In the genomic region with DNA sequence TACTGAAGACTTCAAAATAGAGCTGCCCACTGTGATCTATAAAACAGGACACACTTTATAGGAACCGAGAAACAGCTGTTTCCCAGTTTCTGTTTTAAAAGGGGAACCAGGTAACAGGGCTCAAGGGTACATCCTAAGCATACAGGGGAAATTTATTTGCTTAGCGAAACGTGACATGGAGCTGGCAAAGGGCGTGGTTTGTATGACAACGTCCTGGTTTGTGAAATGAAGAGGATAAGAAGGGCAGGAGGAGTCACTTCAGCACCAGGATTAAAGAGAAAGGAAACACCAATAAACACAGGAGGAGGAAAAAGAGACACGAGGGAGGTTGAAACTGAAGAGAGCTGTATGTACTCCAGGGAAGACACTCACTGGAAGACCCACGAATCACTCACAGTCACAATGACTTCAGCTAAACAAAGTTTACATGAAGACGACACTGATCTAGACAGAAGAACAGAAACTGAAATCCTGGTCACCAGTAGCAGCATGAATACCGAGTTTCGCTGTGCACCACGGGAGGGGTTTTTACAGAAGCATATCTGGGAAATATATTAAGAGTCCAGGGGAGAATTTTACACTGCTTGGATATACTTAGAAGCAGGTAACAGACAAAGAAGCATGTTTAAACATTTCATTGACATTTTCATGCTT, we compare ENCODE assay signal across 13 mouse cellular contexts. TPM values are rescaled to one million over a fixed set of nuclear protein-coding genes. Genes with fewer than 3 reads are reported as not detected.
A peak's percentile ranks its signal among the peaks of the same experiment; 100 is the strongest.
DNase-seq lines count a peak whose midpoint lies in the region.
"Had no signal": no experiment of that assay in that cellular context is flagged by ENCODE, and none has a peak within 500 bp of the region (broad histone marks: within the 10 kb centered on the region; RNA-seq: fewer than 3 reads in every experiment).

No protein-coding gene starts in this region.

- H3K36me3 ChIP-seq in macrophage (ENCODE audit: inconsistent target): no peaks in the 10 kb centered on the region
- H3K36me3 ChIP-seq: hindbrain, embryonic 15.5 days; midbrain, embryonic 13.5 days had no signal

- H3K4me3 ChIP-seq in macrophage (ENCODE audit: inconsistent target): peak overlapping the region; percentile 32
- H3K4me3 ChIP-seq: hindbrain, embryonic 15.5 days; left cerebral cortex, adult 2 months; midbrain, embryonic 13.5 days had no signal

- peak overlapping the region; percentile 57 for H3K27ac ChIP-seq in macrophage
- H3K27ac ChIP-seq: hindbrain, embryonic 15.5 days; left cerebral cortex, adult 2 months; midbrain, embryonic 13.5 days had no signal

- peak; percentile 37 for DNase-seq in adrenal gland, postnatal 14 days
- DNase-seq in adrenal gland, postnatal 25 days: no peak
- peak; percentile 19 for DNase-seq in thymus, postnatal 0 days (ENCODE audit: low spot score)
- DNase-seq in thymus, postnatal 4 days: no peak
- DNase-seq in cerebellum, postnatal 14 days: no peak
- DNase-seq in right cerebral cortex, postnatal 10 days (ENCODE audit: low spot score in 2 of 2): no peak
- DNase-seq in cerebellum, postnatal 4 days (ENCODE audit: low spot score in 2 of 2): no peak
- DNase-seq: cerebellum, postnatal 36 days had no signal

- 3% methylated on average over 11 of the region's 11 CpGs for WGBS in macrophage (ENCODE audit: missing documents)

- no peaks in the 10 kb centered on the region for H3K79me2 ChIP-seq in macrophage (ENCODE audit: inconsistent target)

RNA-seq across cellular contexts. Expression of a gene that starts 16.0 kb away (rescaled TPM):
- 20.6 and 26.5 TPM in 2 replicates for total RNA-seq in adrenal gland, postnatal 14 days (2021)
- total RNA-seq in adrenal gland, postnatal 25 days (2021): 15.5 and 17.7 TPM in 2 replicates
- 10.5 TPM in 2 replicates for polyA plus RNA-seq in thymus, postnatal 0 days (2015; fragmentation: Nextera tagmentation; extraction: Ambion mirVana)
- total RNA-seq in macrophage (2018; cell fraction: chromatin; rRNA removed): 100 to 1,000 TPM in 1 of 26 experiments, 10 to 100 TPM in 25; 15.7 to 121 (median 40.1) TPM
- total RNA-seq in macrophage (2018; cell fraction: cytosol; rRNA removed): 10 to 100 TPM in 23 of 26 experiments, 1 to 10 TPM in 3; 8.3 to 61.4 (median 18.6) TPM
- total RNA-seq in macrophage (2018; cell fraction: nucleus; rRNA removed): 10 to 100 TPM; 15.2 to 86.1 (median 48.0) TPM
- polyA plus RNA-seq in macrophage (2018): 15.6 to 41.8 TPM (median 28.1 TPM) in 3 replicates

RNA-seq across cellular contexts. Expression of a gene that starts 44.2 kb away (rescaled TPM):
- not detected in 2 replicates for total RNA-seq in adrenal gland, postnatal 14 days (2021)
- not detected in 2 replicates for total RNA-seq in adrenal gland, postnatal 25 days (2021)
- 0.05 TPM in 1 of 2 replicates, not detected in the other for polyA plus RNA-seq in thymus, postnatal 0 days (2015; fragmentation: Nextera tagmentation; extraction: Ambion mirVana)
- total RNA-seq in macrophage (2018; cell fraction: chromatin; rRNA removed): under 1 TPM in 2 of 26 experiments, not detected in 24; 0.31 to 0.37 TPM
- total RNA-seq in macrophage (2018; cell fraction: cytosol; rRNA removed): not detected
- under 1 TPM in 2 of 26 experiments, not detected in 24; 0.21 to 0.41 TPM for total RNA-seq in macrophage (2018; cell fraction: nucleus; rRNA removed)
- not detected in 3 replicates for polyA plus RNA-seq in macrophage (2018)
- polyA plus RNA-seq: forebrain, embryonic 14.5 days had no signal

Comparison
In these comparisons a context has a peak if more than half of its experiments do, and no peak if none do; other contexts are left out.
1. DNase-seq: peak in adrenal gland, postnatal 14 days (single experiment) and thymus, postnatal 0 days (single experiment); none in adrenal gland, postnatal 25 days (single experiment), thymus, postnatal 4 days (single experiment), cerebellum, postnatal 14 days (0 of 2), right cerebral cortex, postnatal 10 days (0 of 2) and cerebellum, postnatal 4 days (0 of 2).